Mouse (Mus musculus): ENCODE measurements at regions not wholly inside any gene's neighbourhood (a gene's known extent, or its start where the extent isn't known, plus 50 kb on each side); places are given as distances from the start of the nearest gene placed in this dataset.
A peak's percentile ranks its signal among the peaks of the same experiment; 100 is the strongest.

GRCm38 (mm10) chr13:75227616-75228277 lies 138.1 kb downstream of the Pcsk1 start:
- peak overlapping the region in 1 of 2 experiments; percentile 30; a peak in 1 of 4 replicates for H3K4me3 ChIP-seq (ENCODE audit: control insufficient read depth in 1 of 2, insufficient read depth in 1 of 2, low read depth in 2 of 2, low read length in 2 of 2)
- peak overlapping the region; percentile 55 for H3K9ac ChIP-seq (ENCODE audit: control insufficient read depth, low read depth, low read length, poor library complexity, severe bottlenecking)
- no peaks in the 10 kb centered on the region for H3K4me1 ChIP-seq (ENCODE audit: control insufficient read depth in 1 of 2, insufficient read depth in 2 of 2, low read length in 2 of 2)
- H3K27ac ChIP-seq (ENCODE audit: control insufficient read depth, low read depth, low read length): no peak overlapping the region; the same call in 1 of the 2 replicates
- peak; percentile 84 for DNase-seq (ENCODE audit: low read depth, low spot score)
- H3K9me3 ChIP-seq (replicated peaks; ENCODE audit: insufficient read depth, low read length): no peaks in the 10 kb centered on the region
- H3K27me3 ChIP-seq (ENCODE audit: control insufficient read depth in 1 of 2, insufficient read depth in 2 of 2, low read length in 2 of 2): no peaks in the 10 kb centered on the region
- TF ChIP-seq MAFK (IDR thresholded peaks at IDR 0.05; ENCODE audit: borderline replicate concordance, low read depth, low read length) (no peak), ZC3H11A (IDR thresholded peaks at IDR 0.05; ENCODE audit: low read depth, low read length) (peak; percentile 93), CTCF (IDR thresholded peaks at IDR 0.05 in 2 of 3, conservative IDR thresholded peaks at IDR 0.05 in 1 of 3; ENCODE audit: control insufficient read depth in 1 of 3, insufficient read depth in 1 of 3, low read depth in 2 of 3, low read length in 3 of 3, poor library complexity in 1 of 3, severe bottlenecking in 1 of 3) (peak; percentile 80 to 91 (median 86)), KAT2A (conservative IDR thresholded peaks at IDR 0.05; ENCODE audit: low read depth, low read length) (no peak), MXI1 (IDR thresholded peaks at IDR 0.05; ENCODE audit: low read depth, low read length) (peak; percentile 49; the same call in 1 of the 2 replicates), RAD21 (IDR thresholded peaks at IDR 0.05; ENCODE audit: low read depth, low read length) (peak; percentile 94), SMC3 (IDR thresholded peaks at IDR 0.05; ENCODE audit: low read depth, low read length) (peak; percentile 95)
- no peaks in the 10 kb centered on the region for H3K79me2 ChIP-seq (ENCODE audit: control insufficient read depth, insufficient read depth, low read length, poor library complexity)
- no peaks in the 10 kb centered on the region; a peak in 1 of 4 replicates for H3K36me3 ChIP-seq (ENCODE audit: control insufficient read depth in 1 of 2, insufficient read depth in 2 of 2, low read length in 2 of 2)

GRCm38 (mm10) chr13:75236424-75236823 lies 146.8 kb downstream of the Pcsk1 start:
- Histone ChIP-seq H3K4me1 (ENCODE audit: control insufficient read depth in 1 of 2, insufficient read depth in 2 of 2, low read length in 2 of 2) (no peaks in the 10 kb centered on the region), H3K79me2 (ENCODE audit: control insufficient read depth, insufficient read depth, low read length, poor library complexity) (no peaks in the 10 kb centered on the region), H3K36me3 (ENCODE audit: control insufficient read depth in 1 of 2, insufficient read depth in 2 of 2, low read length in 2 of 2) (no peaks in the 10 kb centered on the region), H3K27me3 (ENCODE audit: control insufficient read depth in 1 of 2, insufficient read depth in 2 of 2, low read length in 2 of 2) (no peaks in the 10 kb centered on the region), H3K9ac (ENCODE audit: control insufficient read depth, low read depth, low read length, poor library complexity, severe bottlenecking) (no peak overlapping the region), H3K9me3 (replicated peaks; ENCODE audit: insufficient read depth, low read length) (no peaks in the 10 kb centered on the region), H3K4me3 (ENCODE audit: control insufficient read depth in 1 of 2, insufficient read depth in 1 of 2, low read depth in 2 of 2, low read length in 2 of 2) (no peak overlapping the region), H3K27ac (ENCODE audit: control insufficient read depth, low read depth, low read length) (no peak overlapping the region)
- DNase-seq (ENCODE audit: low read depth, low spot score): peak; percentile 39
- no peak for TF ChIP-seq HCFC1 (IDR thresholded peaks at IDR 0.05; ENCODE audit: low read depth, low read length)
- no peak for TF ChIP-seq UBTF (IDR thresholded peaks at IDR 0.05; ENCODE audit: borderline replicate concordance, insufficient read depth, low read depth, low read length)
- TF ChIP-seq KAT2A (conservative IDR thresholded peaks at IDR 0.05; ENCODE audit: low read depth, low read length): no peak
- no peak for TF ChIP-seq JUND (IDR thresholded peaks at IDR 0.05; ENCODE audit: low read depth, low read length)
- TF ChIP-seq RCOR1 (IDR thresholded peaks at IDR 0.05; ENCODE audit: low read depth, low read length): no peak
- no peak for TF ChIP-seq ZNF384 (IDR thresholded peaks at IDR 0.05; ENCODE audit: low read depth, low read length)
- TF ChIP-seq TAL1 (IDR thresholded peaks at IDR 0.05; ENCODE audit: low read length): no peak
- TF ChIP-seq ZKSCAN1 (IDR thresholded peaks at IDR 0.05; ENCODE audit: low read depth, low read length): no peak
- no peak for TF ChIP-seq USF2 (IDR thresholded peaks at IDR 0.05; ENCODE audit: borderline replicate concordance in 1 of 2, insufficient read depth in 1 of 2, low read depth in 1 of 2, low read length in 2 of 2)
- no peak for TF ChIP-seq MAZ (IDR thresholded peaks at IDR 0.05; ENCODE audit: low read depth, low read length)
- TF ChIP-seq CHD2 (IDR thresholded peaks at IDR 0.05; ENCODE audit: low read length): no peak
- TF ChIP-seq MYB (IDR thresholded peaks at IDR 0.05; ENCODE audit: low read depth, low read length): no peak
- TF ChIP-seq MXI1 (IDR thresholded peaks at IDR 0.05; ENCODE audit: low read depth, low read length): no peak
- TF ChIP-seq ELF1 (IDR thresholded peaks at IDR 0.05; ENCODE audit: low read depth, low read length): no peak
- TF ChIP-seq ETS1 (IDR thresholded peaks at IDR 0.05; ENCODE audit: low read depth, low read length): no peak

Measured in MEL (cell line).